Mouse (Mus musculus): ENCODE results near the gene Polr1e. TPM values are rescaled to one million over a fixed set of nuclear protein-coding genes. Genes with fewer than 3 reads are reported as not detected.

The Polr1e gene
- polyA plus RNA-seq, 1 experiment, result 35.1 TPM

DNA sequence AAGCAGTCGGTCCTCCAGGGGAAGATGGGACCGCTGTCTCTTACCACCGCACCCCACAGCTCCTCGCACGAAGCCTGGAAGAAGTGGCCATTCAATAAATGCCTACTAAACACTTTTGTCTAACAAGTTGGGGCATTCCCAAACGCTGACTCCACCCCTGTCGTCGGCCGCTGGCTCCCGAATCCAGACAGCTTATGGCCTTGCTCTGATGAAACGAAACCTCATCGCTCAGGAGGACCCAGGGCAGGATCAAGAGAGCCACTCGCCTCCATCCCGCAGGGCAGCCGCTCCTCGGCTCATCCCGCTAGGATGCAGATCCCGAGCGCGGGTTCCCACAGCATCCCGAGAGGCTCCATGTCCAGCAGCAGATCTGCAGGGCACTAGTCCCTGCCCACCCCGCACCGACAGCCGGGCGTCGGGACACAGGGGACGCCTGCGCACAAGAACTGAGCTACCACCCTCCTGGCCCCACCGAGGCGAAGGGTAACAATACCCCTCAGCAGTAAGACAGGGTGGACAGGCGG is 6.7 kb upstream of the Polr1e start:
- peak overlapping the region; percentile 76 for H3K4me3 ChIP-seq (ENCODE audit: low read depth, low read length)
- TF ChIP-seq EP300 (IDR thresholded peaks at IDR 0.05; ENCODE audit: insufficient read depth, low read depth, low read length) (no peak), POLR2A (IDR thresholded peaks at IDR 0.05; ENCODE audit: insufficient read depth, low read length) (no peak), CTCF (IDR thresholded peaks at IDR 0.05; ENCODE audit: low read depth, low read length) (no peak)
- H3K27ac ChIP-seq (ENCODE audit: insufficient read depth, low read length), result peak overlapping the region; percentile 79
- peak overlapping the region; percentile 73 for H3K9ac ChIP-seq (ENCODE audit: low read depth, poor library complexity, severe bottlenecking)
- no peaks in the 10 kb centered on the region for H3K27me3 ChIP-seq (ENCODE audit: control insufficient read depth, insufficient read depth, low read length, poor library complexity, severe bottlenecking)
- no peaks in the 10 kb centered on the region for H3K4me1 ChIP-seq (ENCODE audit: control insufficient read depth, insufficient read depth, low read length)
- H3K36me3 ChIP-seq (ENCODE audit: control insufficient read depth, insufficient read depth, low read length, poor library complexity, severe bottlenecking), result no peaks in the 10 kb centered on the region
- H3K9me3 ChIP-seq (replicated peaks; ENCODE audit: control insufficient read depth, insufficient read depth, low read length, poor library complexity, severe bottlenecking), result no peaks in the 10 kb centered on the region

DNA sequence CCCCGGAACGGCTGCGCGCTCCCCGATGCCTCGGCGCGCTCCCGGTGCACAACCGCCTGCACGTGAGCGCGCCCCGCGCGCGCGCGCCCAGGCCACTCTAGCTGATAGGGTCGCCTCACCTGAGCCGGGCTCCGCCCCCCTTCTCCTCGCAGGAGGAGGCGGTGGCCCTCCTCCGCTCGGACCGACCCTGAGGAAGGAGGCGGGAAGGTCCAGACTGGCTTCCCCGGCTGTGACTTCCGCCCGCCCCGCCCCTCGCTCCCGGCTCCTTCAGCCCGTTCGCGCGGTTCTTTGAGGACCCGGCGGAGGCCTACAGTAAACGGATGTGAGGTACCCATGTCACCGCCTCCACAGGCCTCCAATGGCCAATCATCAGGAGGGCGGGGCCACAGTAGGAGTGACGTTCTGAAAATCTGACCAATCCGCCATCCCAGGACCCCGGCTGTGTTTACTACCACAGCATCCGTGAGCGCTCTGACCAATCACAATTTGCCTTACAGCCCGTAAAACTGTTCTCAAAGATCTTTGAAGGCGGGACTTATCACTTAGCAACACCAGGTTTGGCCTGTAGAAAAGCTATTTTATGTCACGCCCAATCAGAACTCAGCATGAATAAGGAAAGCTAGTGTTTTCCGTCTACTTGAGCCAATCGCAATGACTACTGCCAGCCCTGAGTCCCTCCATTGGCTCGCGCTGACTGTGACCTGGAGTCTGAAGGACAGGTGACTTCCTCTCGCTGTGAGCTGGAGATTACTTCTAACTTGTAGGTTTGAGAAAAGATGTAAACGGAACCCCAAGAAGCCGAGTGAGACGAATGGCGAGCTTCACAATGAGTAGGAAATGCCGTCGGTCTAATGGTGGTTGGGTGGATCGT is 6.0 kb upstream of the Polr1e start, which contains the start of gene Zbtb5:
Zbtb5 (minus strand) TSS at position 308 of the 871 bp plus-strand sequence.
- Histone ChIP-seq H3K9me3 (replicated peaks; ENCODE audit: control insufficient read depth, insufficient read depth, low read length, poor library complexity, severe bottlenecking) (no peaks in the 10 kb centered on the region), H3K4me3 (ENCODE audit: low read depth, low read length) (peak within 1 kb of the TSS; percentile 88), H3K4me1 (ENCODE audit: control insufficient read depth, insufficient read depth, low read length) (no peaks in the 10 kb centered on the region), H3K9ac (ENCODE audit: low read depth, poor library complexity, severe bottlenecking) (peak within 1 kb of the TSS; percentile 73), H3K27ac (ENCODE audit: insufficient read depth, low read length) (peak within 1 kb of the TSS; percentile 79), H3K27me3 (ENCODE audit: control insufficient read depth, insufficient read depth, low read length, poor library complexity, severe bottlenecking) (no peaks in the 10 kb centered on the region), H3K36me3 (ENCODE audit: control insufficient read depth, insufficient read depth, low read length, poor library complexity, severe bottlenecking) (no peaks in the 10 kb centered on the region)
- TF ChIP-seq POLR2A (IDR thresholded peaks at IDR 0.05; ENCODE audit: insufficient read depth, low read length), result peak; percentile 35
- no peak for TF ChIP-seq CTCF (IDR thresholded peaks at IDR 0.05; ENCODE audit: low read depth, low read length)

DNA sequence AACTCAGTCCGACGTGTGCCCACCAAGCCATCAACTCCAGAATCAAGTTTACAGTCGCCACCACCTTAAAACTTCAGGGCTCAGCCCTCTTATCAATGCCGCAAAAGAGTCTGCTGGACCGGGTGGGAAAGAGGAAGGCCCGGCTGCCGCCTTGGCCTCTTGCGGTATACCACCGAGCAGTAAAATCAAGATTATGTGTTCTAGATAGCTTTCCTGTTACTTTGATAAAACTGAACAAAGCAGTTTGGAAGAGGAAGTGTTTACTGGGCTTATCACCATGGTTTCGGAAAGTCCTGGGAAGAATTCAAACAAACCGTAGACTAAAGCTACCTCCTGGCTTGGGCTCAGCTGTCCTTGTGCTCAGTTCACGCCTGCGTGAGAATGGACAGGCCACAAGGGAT is 5.4 kb upstream of the Polr1e start:
- peak overlapping the region; percentile 88 for H3K4me3 ChIP-seq (ENCODE audit: low read depth, low read length)
- no peaks in the 10 kb centered on the region for H3K4me1 ChIP-seq (ENCODE audit: control insufficient read depth, insufficient read depth, low read length)
- H3K9ac ChIP-seq (ENCODE audit: low read depth, poor library complexity, severe bottlenecking), result peak overlapping the region; percentile 43
- peak overlapping the region; percentile 12 for H3K27ac ChIP-seq (ENCODE audit: insufficient read depth, low read length)
- no peaks in the 10 kb centered on the region for H3K36me3 ChIP-seq (ENCODE audit: control insufficient read depth, insufficient read depth, low read length, poor library complexity, severe bottlenecking)
- H3K9me3 ChIP-seq (replicated peaks; ENCODE audit: control insufficient read depth, insufficient read depth, low read length, poor library complexity, severe bottlenecking), result no peaks in the 10 kb centered on the region
- no peaks in the 10 kb centered on the region for H3K27me3 ChIP-seq (ENCODE audit: control insufficient read depth, insufficient read depth, low read length, poor library complexity, severe bottlenecking)
- TF ChIP-seq CTCF (IDR thresholded peaks at IDR 0.05; ENCODE audit: low read depth, low read length) (no peak), POLR2A (IDR thresholded peaks at IDR 0.05; ENCODE audit: insufficient read depth, low read length) (no peak), EP300 (IDR thresholded peaks at IDR 0.05; ENCODE audit: insufficient read depth, low read depth, low read length) (no peak)

DNA sequence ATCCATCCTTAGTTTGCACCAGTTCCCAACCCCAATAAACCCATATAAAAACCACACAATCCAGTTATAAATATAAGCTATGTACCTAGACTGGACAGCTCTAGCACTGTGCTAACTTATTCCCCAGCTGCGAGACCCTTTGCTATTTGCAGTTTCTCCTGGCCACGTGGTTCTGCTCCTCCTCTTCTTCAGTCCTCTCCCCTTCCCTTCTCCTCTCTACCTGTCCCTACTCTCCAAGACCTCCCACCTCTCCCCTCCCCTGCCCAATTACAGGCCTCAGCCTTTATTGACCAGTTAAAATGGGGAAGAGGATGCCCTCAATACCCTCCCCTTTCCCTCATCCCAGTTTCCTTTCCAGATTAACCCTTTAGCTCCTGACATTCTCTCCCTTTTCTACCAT is 4.8 kb upstream of the Polr1e start:
- no peaks in the 10 kb centered on the region for H3K9me3 ChIP-seq (replicated peaks; ENCODE audit: control insufficient read depth, insufficient read depth, low read length, poor library complexity, severe bottlenecking)
- H3K27ac ChIP-seq (ENCODE audit: insufficient read depth, low read length), result no peak overlapping the region
- TF ChIP-seq CTCF (IDR thresholded peaks at IDR 0.05; ENCODE audit: low read depth, low read length) (no peak), EP300 (IDR thresholded peaks at IDR 0.05; ENCODE audit: insufficient read depth, low read depth, low read length) (no peak), POLR2A (IDR thresholded peaks at IDR 0.05; ENCODE audit: insufficient read depth, low read length) (no peak)
- H3K9ac ChIP-seq (ENCODE audit: low read depth, poor library complexity, severe bottlenecking), result peak overlapping the region; percentile 43
- H3K27me3 ChIP-seq (ENCODE audit: control insufficient read depth, insufficient read depth, low read length, poor library complexity, severe bottlenecking), result no peaks in the 10 kb centered on the region
- H3K4me1 ChIP-seq (ENCODE audit: control insufficient read depth, insufficient read depth, low read length), result no peaks in the 10 kb centered on the region
- peak overlapping the region; percentile 88 for H3K4me3 ChIP-seq (ENCODE audit: low read depth, low read length)
- no peaks in the 10 kb centered on the region for H3K36me3 ChIP-seq (ENCODE audit: control insufficient read depth, insufficient read depth, low read length, poor library complexity, severe bottlenecking)

DNA sequence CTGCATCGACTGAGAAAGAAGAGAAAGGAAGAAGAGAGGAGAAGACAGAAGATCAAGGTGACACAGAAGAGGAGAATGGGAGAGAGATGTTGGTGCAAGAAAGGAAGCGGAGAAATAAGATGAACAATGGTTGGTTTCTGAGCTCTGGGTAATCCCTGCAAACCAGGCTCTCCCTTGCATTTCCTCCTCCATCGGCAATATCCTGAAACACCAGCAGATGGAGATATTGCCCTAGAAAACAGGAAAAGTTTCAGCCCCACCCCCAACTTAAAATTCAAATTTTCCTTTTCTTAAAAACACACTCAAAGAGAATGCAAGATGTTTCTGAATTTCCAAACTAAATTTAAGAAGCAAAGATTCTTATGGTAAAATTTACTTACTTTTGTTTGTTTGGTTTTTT is 2.8 kb upstream of the Polr1e start:
- TF ChIP-seq EP300 (IDR thresholded peaks at IDR 0.05; ENCODE audit: insufficient read depth, low read depth, low read length) (no peak), POLR2A (IDR thresholded peaks at IDR 0.05; ENCODE audit: insufficient read depth, low read length) (no peak)
- H3K4me3 ChIP-seq (ENCODE audit: low read depth, low read length), result no peak overlapping the region

DNA sequence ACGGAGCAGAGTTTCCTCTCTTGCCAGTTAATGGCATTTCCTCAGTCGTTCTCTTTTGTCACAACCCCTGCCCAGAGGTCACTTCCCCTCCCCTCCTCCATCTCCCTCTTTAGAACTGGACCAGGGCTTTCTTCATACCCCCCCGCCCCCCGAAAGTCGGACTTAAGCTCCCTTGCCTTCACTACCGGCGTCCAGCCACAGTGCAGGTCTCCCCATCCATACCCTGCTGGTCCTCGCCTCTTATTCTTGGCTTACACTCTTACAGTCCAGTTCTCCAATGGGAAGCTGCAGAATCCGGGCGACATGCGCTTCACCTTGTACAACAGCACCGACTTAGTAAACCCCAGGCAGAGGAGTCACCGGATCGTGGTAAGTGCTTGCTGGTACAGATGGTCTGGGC is 626 bp downstream of the Polr1e start:
- Histone ChIP-seq H3K9ac (ENCODE audit: low read depth, poor library complexity, severe bottlenecking) (peak overlapping the region; percentile 59), H3K9me3 (replicated peaks; ENCODE audit: control insufficient read depth, insufficient read depth, low read length, poor library complexity, severe bottlenecking) (no peaks in the 10 kb centered on the region), H3K27me3 (ENCODE audit: control insufficient read depth, insufficient read depth, low read length, poor library complexity, severe bottlenecking) (no peaks in the 10 kb centered on the region), H3K4me1 (ENCODE audit: control insufficient read depth, insufficient read depth, low read length) (no peaks in the 10 kb centered on the region), H3K36me3 (ENCODE audit: control insufficient read depth, insufficient read depth, low read length, poor library complexity, severe bottlenecking) (peaks cover 13% of the 10 kb centered on the region), H3K27ac (ENCODE audit: insufficient read depth, low read length) (no peak overlapping the region), H3K4me3 (ENCODE audit: low read depth, low read length) (peak overlapping the region; percentile 95)
- TF ChIP-seq EP300 (IDR thresholded peaks at IDR 0.05; ENCODE audit: insufficient read depth, low read depth, low read length) (no peak), POLR2A (IDR thresholded peaks at IDR 0.05; ENCODE audit: insufficient read depth, low read length) (no peak), CTCF (IDR thresholded peaks at IDR 0.05; ENCODE audit: low read depth, low read length) (no peak)

More for the DNA sequence above, 2.8 kb upstream of the Polr1e start:
- Histone ChIP-seq H3K27me3 (ENCODE audit: control insufficient read depth, insufficient read depth, low read length, poor library complexity, severe bottlenecking) (no peaks in the 10 kb centered on the region), H3K9me3 (replicated peaks; ENCODE audit: control insufficient read depth, insufficient read depth, low read length, poor library complexity, severe bottlenecking) (no peaks in the 10 kb centered on the region), H3K9ac (ENCODE audit: low read depth, poor library complexity, severe bottlenecking) (no peak overlapping the region), H3K27ac (ENCODE audit: insufficient read depth, low read length) (no peak overlapping the region), H3K4me1 (ENCODE audit: control insufficient read depth, insufficient read depth, low read length) (no peaks in the 10 kb centered on the region), H3K36me3 (ENCODE audit: control insufficient read depth, insufficient read depth, low read length, poor library complexity, severe bottlenecking) (no peaks in the 10 kb centered on the region)
